Mouse (Mus musculus) bone marrow, adult 2 months (tissue): Measurements from ENCODE around the gene Rarb.

Experiments
- CTCF ChIP-seq: fragments of 200-500 bp; IDR thresholded peaks from 2 replicates; pipeline ENCODE4 v1.5.1; 2011; ENCODE audit warnings: low read length, control low read depth; ENCODE audit not compliant: control insufficient read depth, insufficient read depth
- POLR2A ChIP-seq: fragments of 200-500 bp; IDR thresholded peaks from 2 replicates; pipeline ENCODE4 v1.6.1; 2011; ENCODE audit warnings: low read depth, mild to moderate bottlenecking, control low read depth, low read length, borderline replicate concordance; ENCODE audit not compliant: control insufficient read depth

DNA sequence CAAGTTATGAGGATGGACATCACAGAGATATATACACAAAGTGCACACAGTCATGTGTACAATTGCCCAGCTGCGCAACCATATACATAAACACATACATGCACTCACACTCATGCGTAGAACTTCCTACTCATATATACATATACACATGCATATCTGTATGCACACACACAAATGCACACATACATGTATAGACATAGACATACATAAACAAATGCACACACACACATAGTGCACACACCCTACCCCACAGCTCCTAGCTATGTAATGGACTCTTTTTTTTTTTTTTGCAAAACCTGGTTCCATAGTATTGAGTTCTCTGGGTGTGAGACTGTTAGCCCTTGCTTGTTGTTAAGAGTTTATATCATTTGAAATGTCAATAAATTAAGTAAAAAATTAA, 21.2 kb upstream of the Rarb start:
- TF ChIP-seq CTCF, result no peak
- TF ChIP-seq POLR2A, result no peak
